Mouse (Mus musculus) v-Abl transformed pro-B cells (cell line): Measurements from ENCODE around the gene Ankrd9.

Source experiments
- in situ Hi-C, 2 experiments: fragments of 400-800 bp; cut with MboI; formaldehyde crosslinking; loops; one replicate each; pipeline ENCODE4 v1.15.1; 2025; ENCODE audit not compliant: unreplicated experiment in 2 of 2

Gene Ankrd9

GRCm38 (mm10) chr12:110970408-110970807 is 8.4 kb downstream of the Ankrd9 start:
- in situ Hi-C loops: no loop called here

GRCm38 (mm10) chr12:110967146-110967545 is 11.7 kb downstream of the Ankrd9 start:
- in situ Hi-C loops: no loop called here

GRCm38 (mm10) chr12:110966079-110966478 is 12.8 kb downstream of the Ankrd9 start:
- in situ Hi-C loops: no loop called here

- in situ Hi-C loops: no loop called here
These were observed 13.3 kb downstream of the Ankrd9 start for GRCm38 (mm10) chr12:110965500-110965899.

GRCm38 (mm10) chr12:110961973-110962372 is 16.9 kb downstream of the Ankrd9 start:
- in situ Hi-C loops: no loop called here

- in situ Hi-C loops: no loop called here
These were observed 24.4 kb downstream of the Ankrd9 start for GRCm38 (mm10) chr12:110954351-110954991.

GRCm38 (mm10) chr12:110953900-110954299 is 24.9 kb downstream of the Ankrd9 start:
- in situ Hi-C loops: no loop called here

GRCm38 (mm10) chr12:110953443-110953842 is 25.4 kb downstream of the Ankrd9 start:
- in situ Hi-C loops: no loop called here

- in situ Hi-C loops: no loop called here
These were observed 26.0 kb downstream of the Ankrd9 start for GRCm38 (mm10) chr12:110952628-110953385.

- in situ Hi-C loops: no loop called here
These were observed 27.6 kb downstream of the Ankrd9 start for GRCm38 (mm10) chr12:110951236-110951635.

- in situ Hi-C loops: no loop called here
These were observed 28.7 kb downstream of the Ankrd9 start for GRCm38 (mm10) chr12:110950151-110950550.

GRCm38 (mm10) chr12:110949410-110949809 is 29.4 kb downstream of the Ankrd9 start:
- in situ Hi-C loops: no loop called here

GRCm38 (mm10) chr12:110948910-110949201 is 30.0 kb downstream of the Ankrd9 start:
- in situ Hi-C loops: no loop called here

GRCm38 (mm10) chr12:110948082-110948909 is 30.5 kb downstream of the Ankrd9 start:
- in situ Hi-C loops: no loop called here

GRCm38 (mm10) chr12:110946216-110946615 is 32.6 kb downstream of the Ankrd9 start:
- in situ Hi-C loops: no loop called here

- in situ Hi-C loops: no loop called here
These were observed 38.0 kb downstream of the Ankrd9 start for GRCm38 (mm10) chr12:110940869-110941268.

- in situ Hi-C loops: loop anchor here (5.0 kb wide), 1 partner anchor 53 kb away; no protein-coding TSS in a partner anchor
These were observed 39.5 kb downstream of the Ankrd9 start for GRCm38 (mm10) chr12:110939385-110939784.

GRCm38 (mm10) chr12:110937496-110937895 is 41.3 kb downstream of the Ankrd9 start:
- in situ Hi-C loops: loop anchor here (5.0 kb wide), 1 partner anchor 55 kb away; no protein-coding TSS in a partner anchor

GRCm38 (mm10) chr12:110935983-110936620 is 42.7 kb downstream of the Ankrd9 start:
- in situ Hi-C loops: loop anchor here (5.0 kb wide), 1 partner anchor 56 kb away; no protein-coding TSS in a partner anchor

- in situ Hi-C loops: no loop called here
These were observed 46.0 kb downstream of the Ankrd9 start for GRCm38 (mm10) chr12:110932820-110933219.
